Mouse (Mus musculus): Measurements from ENCODE around the gene Fam124b. TPM values are rescaled to one million over a fixed set of nuclear protein-coding genes. Genes with fewer than 3 reads are reported as not detected.

Fam124b gene
- polyA plus RNA-seq (2014; fragmentation: Illumina TruSeq; extraction: RNeasy Lipid Tissue Mini Kit (QIAGEN cat#74804); ENCODE audit: low read depth, low replicate concordance): 0.38 TPM

DNA sequence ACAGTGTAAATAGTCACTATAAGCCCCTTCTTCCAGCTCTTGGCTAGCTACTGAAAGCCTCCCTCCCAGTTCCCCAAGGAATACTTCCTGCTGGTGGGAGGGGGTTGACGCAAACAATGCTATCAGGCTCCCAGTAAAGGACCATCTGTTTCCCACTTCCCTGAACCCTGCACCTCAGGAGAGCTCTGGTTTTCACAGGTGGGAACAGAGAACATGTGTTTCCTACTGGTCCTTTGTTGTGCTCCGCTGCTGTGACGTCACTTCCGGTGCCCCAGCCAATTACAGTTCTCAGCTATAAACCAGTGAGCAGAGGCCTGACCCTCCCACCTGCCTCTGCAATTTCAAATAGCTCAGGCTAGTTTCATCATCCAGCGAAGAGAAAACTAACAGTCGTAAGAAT lies at the start of gene Fam124b:
Fam124b (minus strand) TSS at position 206 of the 400 bp plus-strand sequence.

Other genes with a start within 250 kb of the Fam124b start
- 467 TPM for gene Cul3, start 122.0 kb upstream of the Fam124b start, polyA plus RNA-seq (2014; fragmentation: Illumina TruSeq; extraction: RNeasy Lipid Tissue Mini Kit (QIAGEN cat#74804); ENCODE audit: low read depth, low replicate concordance)
- not detected for gene Gm45261, start 243.0 kb upstream of the Fam124b start, polyA plus RNA-seq (2014; fragmentation: Illumina TruSeq; extraction: RNeasy Lipid Tissue Mini Kit (QIAGEN cat#74804); ENCODE audit: low read depth, low replicate concordance)